Mouse (Mus musculus) heart, postnatal 0 days (tissue): ENCODE results near the gene Lrrc4.

Experiments used
- CTCF ChIP-seq: IDR thresholded peaks from 2 replicates; pipeline ENCODE4 v1.5.1; 2016; ENCODE audit warnings: antibody characterized with exemption, control low read depth, low read depth
- EP300 ChIP-seq: IDR thresholded peaks from 2 replicates; pipeline ENCODE4 v1.6.1; 2016; ENCODE audit warnings: antibody characterized with exemption, low read depth

GRCm38 (mm10) chr6:28761728-28762127 lies 69.8 kb downstream of the Lrrc4 start:
- TF ChIP-seq CTCF (no peak), EP300 (no peak)
